Mouse (Mus musculus): ENCODE measurements around the gene Popdc2. TPM values are rescaled to one million over a fixed set of nuclear protein-coding genes. Genes with fewer than 3 reads are reported as not detected.
A peak's percentile ranks its signal among the peaks of the same experiment; 100 is the strongest.

The Popdc2 gene
- total and polyA plus RNA-seq, 3 experiments = 17.5 to 45.4 TPM; not detected in 1

GRCm38 (mm10) chr16:38374379-38375140 is 12.6 kb downstream of the Popdc2 start (continued):
- TF ChIP-seq MAX (IDR thresholded peaks at IDR 0.05; ENCODE audit: low read length) = peak; percentile 84; the same call in 1 of the 2 replicates
- TF ChIP-seq MYC (IDR thresholded peaks at IDR 0.05; ENCODE audit: low read depth, low read length) = no peak; the same call in 1 of the 2 replicates
- no peak for TF ChIP-seq E2F4 (IDR thresholded peaks at IDR 0.05; ENCODE audit: borderline replicate concordance, low read depth, low read length)
- TF ChIP-seq SMC3 (IDR thresholded peaks at IDR 0.05; ENCODE audit: low read depth, low read length) = no peak; the same call in 1 of the 2 replicates
- peak; percentile 70; the same call in 1 of the 2 replicates for TF ChIP-seq SIN3A (IDR thresholded peaks at IDR 0.05; ENCODE audit: low read length)
- 0 out of 2 replicates have a peak, but pooled peaks have one; percentile 2 for TF ChIP-seq GATA1 (IDR thresholded peaks at IDR 0.05; ENCODE audit: low read depth, low read length)
- TF ChIP-seq ZC3H11A (IDR thresholded peaks at IDR 0.05; ENCODE audit: low read depth, low read length) = no peak
- no peak for TF ChIP-seq NRF1 (IDR thresholded peaks at IDR 0.05; ENCODE audit: insufficient read depth, low read depth, low read length, poor library complexity, severe bottlenecking)
- no peak for TF ChIP-seq POLR2AphosphoS5 (IDR thresholded peaks at IDR 0.05; ENCODE audit: borderline replicate concordance, low read depth, low read length)
- TF ChIP-seq USF2 (IDR thresholded peaks at IDR 0.05; ENCODE audit: borderline replicate concordance in 1 of 2, insufficient read depth in 1 of 2, low read depth in 1 of 2, low read length in 2 of 2) = no peak
- TF ChIP-seq ETS1 (IDR thresholded peaks at IDR 0.05; ENCODE audit: low read depth, low read length) = peak; percentile 51
- no peak for TF ChIP-seq USF1 (IDR thresholded peaks at IDR 0.05; ENCODE audit: low read depth, low read length)
- TF ChIP-seq HCFC1 (IDR thresholded peaks at IDR 0.05; ENCODE audit: low read depth, low read length) = no peak
- TF ChIP-seq MYB (IDR thresholded peaks at IDR 0.05; ENCODE audit: low read depth, low read length) = no peak
- peak; percentile 65 for TF ChIP-seq NELFE (IDR thresholded peaks at IDR 0.05; ENCODE audit: low read depth, low read length)
- TF ChIP-seq RAD21 (IDR thresholded peaks at IDR 0.05; ENCODE audit: low read depth, low read length) = no peak
- no peak for TF ChIP-seq ZNF384 (IDR thresholded peaks at IDR 0.05; ENCODE audit: low read depth, low read length)
- TF ChIP-seq TBP (IDR thresholded peaks at IDR 0.05; ENCODE audit: low read depth, low read length) = peak; percentile 83

GRCm38 (mm10) chr16:38375182-38375581 is 13.2 kb downstream of the Popdc2 start:
- H3K27ac ChIP-seq (ENCODE audit: control insufficient read depth, low read depth, low read length) = peak overlapping the region; percentile 60
- H3K4me1 ChIP-seq (ENCODE audit: control insufficient read depth in 1 of 2, insufficient read depth in 2 of 2, low read length in 2 of 2) = peaks cover 22 to 48% of the 10 kb centered on the region in 2 experiments
- no peak for TF ChIP-seq POLR2A (IDR thresholded peaks at IDR 0.05; ENCODE audit: control insufficient read depth in 1 of 2, insufficient read depth in 1 of 2, low read depth in 1 of 2, low read length in 2 of 2, poor library complexity in 1 of 2)
- TF ChIP-seq HCFC1 (IDR thresholded peaks at IDR 0.05; ENCODE audit: low read depth, low read length) = no peak
- no peak for TF ChIP-seq CTCF (IDR thresholded peaks at IDR 0.05 in 2 of 3, conservative IDR thresholded peaks at IDR 0.05 in 1 of 3; ENCODE audit: control insufficient read depth in 1 of 3, insufficient read depth in 1 of 3, low read depth in 2 of 3, low read length in 3 of 3, poor library complexity in 1 of 3, severe bottlenecking in 1 of 3)
- 0 out of 2 replicates have a peak, but pooled peaks have one; percentile 29 for TF ChIP-seq MAX (IDR thresholded peaks at IDR 0.05; ENCODE audit: low read length)
- TF ChIP-seq MYC (IDR thresholded peaks at IDR 0.05; ENCODE audit: low read depth, low read length) = no peak
- no peak for TF ChIP-seq ZKSCAN1 (IDR thresholded peaks at IDR 0.05; ENCODE audit: low read depth, low read length)
- no peak for TF ChIP-seq POLR2AphosphoS5 (IDR thresholded peaks at IDR 0.05; ENCODE audit: borderline replicate concordance, low read depth, low read length)
- peak; percentile 84 for TF ChIP-seq TCF12 (IDR thresholded peaks at IDR 0.05; ENCODE audit: low read depth, low read length)
- no peak for TF ChIP-seq NRF1 (IDR thresholded peaks at IDR 0.05; ENCODE audit: insufficient read depth, low read depth, low read length, poor library complexity, severe bottlenecking)
- peak; percentile 88 for TF ChIP-seq GATA1 (IDR thresholded peaks at IDR 0.05; ENCODE audit: low read depth, low read length)
- peak; percentile 70 for TF ChIP-seq ETS1 (IDR thresholded peaks at IDR 0.05; ENCODE audit: low read depth, low read length)
- no peak for TF ChIP-seq KAT2A (conservative IDR thresholded peaks at IDR 0.05; ENCODE audit: low read depth, low read length)
- TF ChIP-seq CHD1 (IDR thresholded peaks at IDR 0.05; ENCODE audit: low read depth, low read length) = no peak
- peak; percentile 77 to 85 for TF ChIP-seq EP300 (IDR thresholded peaks at IDR 0.05; ENCODE audit: low read depth in 1 of 2, low read length in 2 of 2)
- no peak; the same call in 1 of the 2 replicates for TF ChIP-seq USF1 (IDR thresholded peaks at IDR 0.05; ENCODE audit: low read depth, low read length)
- TF ChIP-seq MXI1 (IDR thresholded peaks at IDR 0.05; ENCODE audit: low read depth, low read length) = no peak
- TF ChIP-seq TAL1 (IDR thresholded peaks at IDR 0.05; ENCODE audit: low read length) = peak; percentile 72
- no peak for TF ChIP-seq MAFK (IDR thresholded peaks at IDR 0.05; ENCODE audit: borderline replicate concordance, low read depth, low read length)
- TF ChIP-seq RCOR1 (IDR thresholded peaks at IDR 0.05; ENCODE audit: low read depth, low read length) = no peak; the same call in 1 of the 2 replicates

More at GRCm38 (mm10) chr16:38375182-38375581, 13.2 kb downstream of the Popdc2 start:
- peak overlapping the region; percentile 55 for H3K9ac ChIP-seq (ENCODE audit: control insufficient read depth, low read depth, low read length, poor library complexity, severe bottlenecking)
- peaks cover 25% of the 10 kb centered on the region for H3K79me2 ChIP-seq (ENCODE audit: control insufficient read depth, insufficient read depth, low read length, poor library complexity)
- H3K4me3 ChIP-seq (ENCODE audit: control insufficient read depth in 1 of 2, insufficient read depth in 1 of 2, low read depth in 2 of 2, low read length in 2 of 2) = peak overlapping the region; percentile 37 to 50
- H3K36me3 ChIP-seq (ENCODE audit: control insufficient read depth in 1 of 2, insufficient read depth in 2 of 2, low read length in 2 of 2) = peaks cover 3 to 40% of the 10 kb centered on the region in 2 experiments; a peak in 3 of 4 replicates
- no peaks in the 10 kb centered on the region for H3K27me3 ChIP-seq (ENCODE audit: control insufficient read depth in 1 of 2, insufficient read depth in 2 of 2, low read length in 2 of 2)
- no peaks in the 10 kb centered on the region for H3K9me3 ChIP-seq (replicated peaks; ENCODE audit: insufficient read depth, low read length)
- DNase-seq (ENCODE audit: low read depth, low spot score) = peak; percentile 49
